Mouse (Mus musculus): ENCODE results near the gene Igsf3.

Gene Igsf3

DNA sequence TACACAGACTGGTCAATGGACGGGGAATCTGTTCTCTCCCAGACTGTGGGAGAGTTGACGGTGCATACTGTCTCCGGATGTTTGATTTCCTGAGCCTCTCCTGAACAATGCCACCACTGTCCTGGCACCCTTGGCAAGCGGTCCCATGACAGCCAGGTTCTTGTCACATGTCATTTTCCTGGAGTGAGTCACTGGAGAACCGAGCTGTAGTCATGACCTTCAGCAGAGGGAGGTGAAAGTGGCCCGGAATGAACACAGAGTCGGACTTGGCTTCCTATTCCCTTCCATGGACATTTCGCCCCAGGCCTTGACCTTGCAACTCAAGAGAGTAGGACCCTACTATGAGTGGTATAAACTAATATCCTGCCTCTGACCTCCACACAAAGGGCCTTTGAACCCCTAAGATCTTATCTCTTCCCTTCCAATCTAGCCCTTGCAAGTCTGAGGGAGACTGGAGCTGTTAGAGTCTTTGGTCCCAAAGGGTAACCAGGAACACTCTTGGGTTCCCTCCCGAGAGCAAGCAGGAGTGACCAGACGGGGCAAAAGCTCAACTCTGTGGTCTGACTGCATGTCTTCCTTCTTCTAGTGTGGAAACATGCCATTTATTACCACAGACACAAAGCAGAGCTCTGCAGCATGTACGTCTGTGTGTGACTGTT is 123.6 kb downstream of the Igsf3 start:
- DNase-seq (ENCODE audit: low spot score in 2 of 2): no peak

DNA sequence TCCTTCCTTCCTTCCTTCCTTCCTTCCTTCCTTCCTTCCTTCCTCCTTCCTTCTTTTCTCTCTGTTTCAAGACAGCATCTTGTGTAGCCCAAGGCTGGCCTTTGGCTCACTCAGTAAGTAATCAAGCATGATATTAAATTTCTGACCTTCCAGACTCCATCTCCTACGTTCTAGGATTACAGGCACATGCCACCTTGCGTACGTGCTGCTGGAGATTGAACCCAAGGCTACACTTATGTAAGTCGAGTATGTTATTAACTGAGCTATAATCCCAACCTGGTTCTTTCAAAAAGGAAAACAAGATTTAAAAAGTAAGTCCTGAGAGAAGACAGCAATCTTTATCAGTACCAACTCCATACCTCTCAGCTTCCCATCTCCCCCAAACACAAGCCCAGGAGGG is 124.7 kb downstream of the Igsf3 start:
- DNase-seq (ENCODE audit: low spot score in 2 of 2): no peak

DNA sequence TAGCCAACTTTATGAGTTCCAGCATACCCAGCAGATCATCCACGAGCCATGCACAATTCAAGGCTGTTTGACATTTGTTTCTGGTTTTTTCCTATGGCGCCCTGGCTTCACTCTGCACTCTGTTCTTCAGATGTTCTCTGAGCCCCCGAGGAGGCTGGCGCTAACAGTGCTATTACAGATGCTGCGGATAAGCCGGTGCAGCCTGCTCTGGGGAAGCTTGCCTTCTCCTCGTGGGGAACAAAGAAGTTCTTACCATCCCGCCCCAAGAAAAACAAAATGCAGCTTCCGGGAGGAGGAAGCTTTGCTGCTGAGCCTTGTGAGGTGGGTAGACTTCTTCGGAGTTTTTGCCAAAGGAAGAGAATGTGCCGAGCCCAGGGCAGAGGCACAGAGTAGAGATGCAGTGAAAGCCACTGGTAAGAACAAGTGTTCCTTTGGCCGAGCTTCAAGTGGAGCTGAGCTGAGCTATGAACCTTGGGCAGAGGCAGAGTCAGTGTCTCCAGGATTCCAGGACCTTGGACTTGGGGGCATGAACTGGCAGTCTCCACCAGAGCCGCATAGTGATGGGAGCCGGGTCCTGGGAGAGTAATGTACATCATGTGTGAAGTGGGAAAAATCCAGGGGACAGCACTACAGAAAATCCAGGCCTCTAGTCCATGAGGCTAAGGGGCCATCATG is 125.3 kb downstream of the Igsf3 start:
- DNase-seq (ENCODE audit: low spot score in 2 of 2): no peak

DNA sequence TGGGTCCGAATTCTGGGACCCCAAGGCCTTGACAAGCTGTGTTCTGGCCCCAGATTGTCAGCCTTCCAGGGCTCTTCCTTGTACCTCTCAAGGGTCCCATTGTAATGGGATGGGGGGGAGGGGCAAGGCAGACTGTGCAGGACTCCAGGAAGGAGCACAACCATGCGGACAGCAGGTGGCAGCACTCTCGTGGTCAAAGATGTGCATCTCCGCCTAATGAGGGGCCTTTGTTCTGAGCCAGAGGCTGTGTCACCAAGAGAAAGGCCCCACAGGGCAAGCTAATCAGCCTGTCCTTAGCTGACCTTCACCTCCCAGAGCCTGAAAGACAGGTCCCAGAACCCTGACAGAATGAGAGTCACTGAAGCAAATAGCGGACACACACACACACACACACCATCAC is 129.3 kb downstream of the Igsf3 start:
- peak; percentile 63 to 72 for DNase-seq (ENCODE audit: low spot score in 2 of 2)

DNA sequence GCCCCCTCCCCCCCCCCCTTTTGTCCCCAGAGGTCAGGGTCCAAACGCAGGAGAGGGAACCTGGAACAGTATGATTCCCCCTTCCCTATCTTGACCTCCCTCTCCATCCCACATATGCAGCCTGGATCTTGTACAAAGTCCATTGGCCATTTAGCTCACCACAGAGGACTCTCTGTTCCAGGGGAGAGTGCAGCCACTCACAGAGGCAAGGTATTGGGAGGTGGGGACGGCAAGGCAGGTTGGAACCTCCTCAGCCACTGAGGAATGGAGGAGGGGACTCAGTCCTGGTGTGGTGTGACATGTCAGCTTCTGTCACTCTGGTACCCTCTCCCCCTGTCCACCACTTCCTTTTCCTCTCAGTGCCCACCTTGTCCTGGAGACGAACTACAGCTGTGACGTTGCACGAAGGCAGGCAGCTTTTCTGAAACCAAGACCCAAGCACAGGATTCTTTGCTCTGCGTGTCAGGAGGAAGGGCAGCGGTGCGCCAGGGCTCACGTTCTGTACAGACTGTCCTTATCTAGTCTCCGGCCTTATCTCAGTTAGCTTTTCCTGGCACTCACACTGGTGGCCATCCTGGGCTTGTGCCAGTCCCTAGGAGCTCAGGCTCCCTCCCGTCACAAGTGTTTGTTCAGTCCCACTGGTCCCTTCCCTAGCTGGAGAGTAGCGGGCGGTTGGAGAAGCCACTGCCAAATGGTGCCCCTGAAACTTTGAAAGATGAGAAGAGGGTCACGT is 130.3 kb downstream of the Igsf3 start:
- no peak for DNase-seq (ENCODE audit: low spot score in 2 of 2)

DNA sequence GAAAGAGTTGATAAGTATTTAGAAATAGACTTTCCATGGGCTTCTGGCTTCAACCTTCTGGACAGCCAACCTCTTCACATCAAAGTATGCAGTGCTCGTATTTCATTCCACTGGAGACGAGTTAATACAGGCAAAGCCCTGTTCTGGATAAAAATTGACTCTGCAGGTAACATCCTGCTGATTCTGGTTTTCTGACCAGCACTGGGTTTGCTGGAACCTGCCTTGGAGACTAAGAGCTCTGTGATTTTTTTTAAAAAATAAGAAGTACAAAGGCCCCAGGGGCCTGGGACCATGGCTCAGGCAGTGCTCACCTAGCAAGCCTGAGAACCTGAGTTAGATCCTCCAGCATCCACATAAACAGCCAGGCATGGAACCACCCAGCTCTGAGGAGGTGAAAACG is 130.9 kb downstream of the Igsf3 start:
- DNase-seq (ENCODE audit: low spot score in 2 of 2): no peak

DNA sequence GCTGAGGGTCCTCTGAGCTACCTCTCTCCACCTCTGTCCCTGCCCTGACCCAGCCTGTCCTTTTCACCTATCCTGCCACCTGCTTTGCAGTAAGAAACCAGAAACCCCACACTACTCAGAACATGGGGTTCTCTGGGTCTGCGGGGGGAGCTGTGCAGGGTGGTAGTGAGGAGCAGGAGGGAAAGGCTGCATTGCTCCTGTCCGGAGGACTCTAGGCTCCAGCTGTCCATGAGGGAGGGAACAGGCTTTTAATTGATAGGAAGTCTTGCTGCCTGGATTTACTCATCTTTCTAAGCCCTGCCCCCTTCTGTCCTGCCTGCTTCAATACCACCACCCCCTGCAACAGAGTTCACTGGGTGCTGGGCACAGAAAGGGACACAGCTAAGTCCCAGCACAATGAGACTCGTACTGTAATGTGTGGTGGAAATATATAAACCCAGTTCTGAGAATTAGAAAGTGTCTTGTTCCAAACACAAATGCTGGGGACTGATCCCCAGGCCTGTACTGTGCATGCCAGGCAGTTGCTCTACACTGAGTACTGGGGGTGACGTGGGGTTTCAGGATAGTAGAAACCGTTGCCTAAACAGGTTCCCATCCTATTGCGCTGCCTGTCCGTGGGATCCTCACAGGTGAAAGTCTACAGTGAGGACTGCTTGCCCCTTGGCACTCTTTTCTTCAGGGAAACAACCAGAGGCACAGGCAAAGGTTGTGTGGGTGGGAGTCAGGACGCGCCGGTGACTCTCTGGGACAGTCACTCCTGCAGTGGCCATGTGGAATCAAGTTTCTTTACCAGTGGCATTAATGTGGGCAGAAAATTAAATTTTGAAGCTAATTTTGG is 133.0 kb downstream of the Igsf3 start:
- DNase-seq (ENCODE audit: low spot score in 2 of 2): no peak

DNA sequence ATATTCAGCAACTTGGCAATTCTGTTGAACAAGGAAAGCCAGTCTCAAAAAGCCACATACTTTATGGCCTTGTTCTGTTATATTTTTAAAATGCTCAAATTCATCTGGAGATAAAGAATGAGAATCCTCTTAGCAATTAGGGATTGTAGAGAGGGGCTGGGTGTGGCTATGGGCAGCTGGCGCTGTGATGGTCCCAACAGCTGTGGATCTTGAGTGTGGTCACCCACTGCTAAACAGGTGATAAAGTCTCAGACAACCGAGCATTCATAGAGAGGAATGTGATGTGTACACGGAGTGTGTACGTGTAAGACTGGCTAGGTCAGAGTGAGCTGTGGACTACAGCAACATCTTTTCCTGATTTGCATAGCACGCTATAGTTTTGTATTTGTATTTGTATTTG is 133.7 kb downstream of the Igsf3 start:
- no peak for DNase-seq (ENCODE audit: low spot score in 2 of 2)
